In genomic region chr10:81323141-81323775, GRCm38 (mm10) we compare ENCODE assay signal across 26 mouse cellular contexts. TPM values are rescaled to one million over a fixed set of nuclear protein-coding genes. Genes with fewer than 3 reads are reported as not detected.
DNase-seq lines count a peak whose midpoint lies in the region; ATAC-seq and TF ChIP-seq lines count a peak whose summit lies in the region.
"Had no signal": no experiment of that assay in that cellular context is flagged by ENCODE, and none has a peak within 500 bp of the region (broad histone marks: within the 10 kb centered on the region; RNA-seq: fewer than 3 reads in every experiment).

No protein-coding gene starts in this region.

- peaks cover 62% of the 10 kb centered on the region for H3K4me1 ChIP-seq in erythroblast, embryonic 14.5 days (ENCODE audit: control insufficient read depth)
- peaks cover 64% of the 10 kb centered on the region for H3K4me1 ChIP-seq in liver, embryonic 12.5 days
- peaks cover 29% of the 10 kb centered on the region for H3K4me1 ChIP-seq in liver, postnatal 0 days (ENCODE audit: insufficient read depth)
- H3K4me1 ChIP-seq in neural tube, embryonic 14.5 days (ENCODE audit: control insufficient read depth, insufficient read depth, low read length) = peaks cover 19% of the 10 kb centered on the region

- no peak overlapping the region for H3K27ac ChIP-seq in liver, embryonic 12.5 days
- no peak overlapping the region for H3K27ac ChIP-seq in liver, postnatal 0 days (ENCODE audit: low read depth)
- no peak overlapping the region for H3K27ac ChIP-seq in neural tube, embryonic 14.5 days (ENCODE audit: low read depth, low read length)
- H3K27ac ChIP-seq: heart, adult 2 months; hindbrain, embryonic 12.5 days; kidney, postnatal 0 days; neural tube, embryonic 15.5 days; stomach, embryonic 15.5 days had no signal

- TF ChIP-seq CTCF in liver, postnatal 0 days (IDR thresholded peaks at IDR 0.05; ENCODE audit: low read depth) = no peak

- H3K4me2 ChIP-seq in liver, embryonic 12.5 days = peak overlapping the region; percentile 80; the same call in 1 of the 2 replicates
- H3K4me2 ChIP-seq in liver, postnatal 0 days (ENCODE audit: low read depth, low read length) = no peak overlapping the region
- no peak overlapping the region for H3K4me2 ChIP-seq in neural tube, embryonic 14.5 days (ENCODE audit: low read depth, low read length)
- H3K4me2 ChIP-seq: hindbrain, embryonic 12.5 days; neural tube, embryonic 15.5 days had no signal

- no peaks in the 10 kb centered on the region for H3K27me3 ChIP-seq in erythroblast, embryonic 14.5 days (ENCODE audit: control insufficient read depth)
- H3K27me3 ChIP-seq in liver, embryonic 12.5 days (replicated peaks) = no peaks in the 10 kb centered on the region
- H3K27me3 ChIP-seq in liver, postnatal 0 days (ENCODE audit: insufficient read depth, low read length) = no peaks in the 10 kb centered on the region
- H3K27me3 ChIP-seq in neural tube, embryonic 14.5 days (ENCODE audit: control insufficient read depth, insufficient read depth, low read length) = 0 out of 2 replicates have a peak, but pooled peaks cover 2% of the 10 kb centered on the region
- H3K27me3 ChIP-seq: CH12.LX; hindbrain, embryonic 12.5 days; neural tube, embryonic 15.5 days; stomach, embryonic 15.5 days had no signal

- H3K9me3 ChIP-seq in erythroblast, embryonic 14.5 days (ENCODE audit: control insufficient read depth, low read length) = no peaks in the 10 kb centered on the region
- H3K9me3 ChIP-seq in liver, embryonic 12.5 days (replicated peaks) = no peaks in the 10 kb centered on the region
- no peaks in the 10 kb centered on the region for H3K9me3 ChIP-seq in liver, postnatal 0 days (ENCODE audit: low read length)
- H3K9me3 ChIP-seq in neural tube, embryonic 14.5 days (ENCODE audit: control insufficient read depth, low read length) = no peaks in the 10 kb centered on the region
- H3K9me3 ChIP-seq: hindbrain, embryonic 12.5 days; neural tube, embryonic 15.5 days; stomach, embryonic 15.5 days had no signal

- H3K4me3 ChIP-seq in erythroblast, embryonic 14.5 days (replicated peaks) = peak overlapping the region; percentile 86
- 0 out of 2 replicates have a peak overlapping the region, but pooled peaks have one; percentile 96 for H3K4me3 ChIP-seq in liver, embryonic 12.5 days
- H3K4me3 ChIP-seq in liver, postnatal 0 days (ENCODE audit: low read depth, low read length) = no peak overlapping the region
- no peak overlapping the region for H3K4me3 ChIP-seq in neural tube, embryonic 14.5 days (ENCODE audit: low read depth, low read length)
- H3K4me3 ChIP-seq: heart, adult 2 months; neural tube, embryonic 15.5 days had no signal

- no peak for TF ChIP-seq EP300 in liver, postnatal 0 days (IDR thresholded peaks at IDR 0.05; ENCODE audit: low read depth)

- 93% methylated on average over 23 of the region's 23 CpGs for WGBS in liver, embryonic 12.5 days (ENCODE audit: insufficient replicate concordance)
- 93% methylated on average over 23 of the region's 23 CpGs for WGBS in liver, postnatal 0 days (ENCODE audit: insufficient replicate concordance)
- 95% methylated on average over 23 of the region's 23 CpGs for WGBS in neural tube, embryonic 14.5 days

- no peak for ATAC-seq in erythroblast, adult 5-6 weeks (replicated peaks; ENCODE audit: low FRiP score, poor library complexity, severe bottlenecking)
- no peak for ATAC-seq in liver, embryonic 12.5 days
- no peak for ATAC-seq in liver, postnatal 0 days
- no peak for ATAC-seq in neural tube, embryonic 14.5 days (ENCODE audit: low read depth)
- ATAC-seq: forebrain, postnatal 0 days; intestine, postnatal 0 days; midbrain, embryonic 16.5 days had no signal

- DNase-seq in liver, postnatal 0 days = no peak
- no peak for DNase-seq in neural tube, embryonic 10.5 days (ENCODE audit: extremely low spot score, low spot score)
- no peak for DNase-seq in layer of hippocampus, postnatal 25 days (ENCODE audit: extremely low spot score in 1 of 2, low spot score in 1 of 2)
- DNase-seq: adrenal gland, postnatal 25 days; B cell, adult 2 months; cerebellum, postnatal 36 days; embryo, embryonic 11 days; forebrain, postnatal 0 days; gastrocnemius, postnatal 25 days; heart, adult 2 months; left cerebral cortex, postnatal 4 days; lung, postnatal 10 days; right cerebral cortex, adult 18-20 months; thymus, adult 18-20 months had no signal

- no peak overlapping the region for H3K9ac ChIP-seq in liver, embryonic 12.5 days
- no peak overlapping the region for H3K9ac ChIP-seq in liver, postnatal 0 days (replicated peaks)
- H3K9ac ChIP-seq in neural tube, embryonic 14.5 days (replicated peaks; ENCODE audit: low read depth, low read length) = 0 out of 2 replicates have a peak overlapping the region, but pooled peaks have one; percentile 11
- H3K9ac ChIP-seq: forebrain, postnatal 0 days; neural tube, embryonic 15.5 days; stomach, embryonic 15.5 days had no signal

- H3K36me3 ChIP-seq in erythroblast, embryonic 14.5 days (ENCODE audit: control insufficient read depth) = peaks cover 72% of the 10 kb centered on the region
- peaks cover 62% of the 10 kb centered on the region for H3K36me3 ChIP-seq in liver, embryonic 12.5 days
- peaks cover 44% of the 10 kb centered on the region for H3K36me3 ChIP-seq in liver, postnatal 0 days (replicated peaks; ENCODE audit: insufficient read depth, low read length)
- H3K36me3 ChIP-seq in neural tube, embryonic 14.5 days (ENCODE audit: control insufficient read depth, insufficient read depth, low read length) = peaks cover 50% of the 10 kb centered on the region

RNA-seq across cellular contexts. Expression of gene Cactin, which starts 2.4 kb away (rescaled TPM):
- 13.2 and 13.3 TPM in 2 replicates for polyA plus RNA-seq in erythroblast, embryonic 14.5 days (2012)
- 5.6 and 6.1 TPM in 2 replicates for total RNA-seq in erythroblast, adult 5-6 weeks (2015; ENCODE audit: low replicate concordance)
- total RNA-seq in erythroblast, adult 5-6 weeks (2017; ENCODE audit: low replicate concordance) = 18.0 and 27.7 TPM in 2 replicates
- 52.9 and 55.1 TPM in 2 replicates for polyA plus RNA-seq in liver, embryonic 12.5 days (2016; fragmentation: Nextera tagmentation; extraction: Ambion mirVana)
- polyA plus RNA-seq in liver, postnatal 0 days (2015; fragmentation: Nextera tagmentation; extraction: Ambion mirVana) = 12.4 and 12.9 TPM in 2 replicates
- 14.3 and 18.7 TPM in 2 replicates for polyA plus RNA-seq in neural tube, embryonic 14.5 days (2014; fragmentation: Nextera tagmentation; extraction: Ambion mirVana)
- total RNA-seq in layer of hippocampus, postnatal 25 days (2021) = 10 to 100 TPM; 28.1 to 30.0 TPM

RNA-seq across cellular contexts. Expression of gene Tbxa2r, which starts 5.3 kb away (rescaled TPM):
- 0.04 TPM in 1 of 2 replicates, not detected in the other for polyA plus RNA-seq in erythroblast, embryonic 14.5 days (2012)
- total RNA-seq in erythroblast, adult 5-6 weeks (2015; ENCODE audit: low replicate concordance) = not detected in 2 replicates
- total RNA-seq in erythroblast, adult 5-6 weeks (2017; ENCODE audit: low replicate concordance) = not detected in 2 replicates
- polyA plus RNA-seq in liver, embryonic 12.5 days (2016; fragmentation: Nextera tagmentation; extraction: Ambion mirVana) = 6.7 and 7.0 TPM in 2 replicates
- polyA plus RNA-seq in liver, postnatal 0 days (2015; fragmentation: Nextera tagmentation; extraction: Ambion mirVana) = 5.2 and 5.4 TPM in 2 replicates
- polyA plus RNA-seq in neural tube, embryonic 14.5 days (2014; fragmentation: Nextera tagmentation; extraction: Ambion mirVana) = 1.9 and 4.6 TPM in 2 replicates
- total RNA-seq in layer of hippocampus, postnatal 25 days (2021) = 1 to 10 TPM; 1.1 to 1.5 TPM

RNA-seq across cellular contexts. Expression of gene Gipc3, which starts 19.8 kb away (rescaled TPM):
- polyA plus RNA-seq in erythroblast, embryonic 14.5 days (2012) = 0.01 TPM in 1 of 2 replicates, not detected in the other
- total RNA-seq in erythroblast, adult 5-6 weeks (2015; ENCODE audit: low replicate concordance) = not detected in 2 replicates
- total RNA-seq in erythroblast, adult 5-6 weeks (2017; ENCODE audit: low replicate concordance) = not detected in 2 replicates
- polyA plus RNA-seq in liver, embryonic 12.5 days (2016; fragmentation: Nextera tagmentation; extraction: Ambion mirVana) = 0.04 TPM in 1 of 2 replicates, not detected in the other
- polyA plus RNA-seq in liver, postnatal 0 days (2015; fragmentation: Nextera tagmentation; extraction: Ambion mirVana) = 0.02 and 0.08 TPM in 2 replicates
- 0.05 and 0.08 TPM in 2 replicates for polyA plus RNA-seq in neural tube, embryonic 14.5 days (2014; fragmentation: Nextera tagmentation; extraction: Ambion mirVana)
- 1 to 10 TPM; 1.6 to 1.9 TPM for total RNA-seq in layer of hippocampus, postnatal 25 days (2021)
- total RNA-seq: forebrain, postnatal 0 days had no signal
- polyA plus RNA-seq: forebrain, postnatal 0 days; hindbrain, embryonic 12.5 days; liver, embryonic 16.5 days; midbrain, embryonic 16.5 days; neural tube, embryonic 15.5 days had no signal

RNA-seq across cellular contexts. Expression of gene Hmg20b, which starts 27.0 kb away (rescaled TPM):
- polyA plus RNA-seq in erythroblast, embryonic 14.5 days (2012) = 52.7 and 55.8 TPM in 2 replicates
- 9.2 and 14.6 TPM in 2 replicates for total RNA-seq in erythroblast, adult 5-6 weeks (2015; ENCODE audit: low replicate concordance)
- total RNA-seq in erythroblast, adult 5-6 weeks (2017; ENCODE audit: low replicate concordance) = 14.1 and 30.2 TPM in 2 replicates
- polyA plus RNA-seq in liver, embryonic 12.5 days (2016; fragmentation: Nextera tagmentation; extraction: Ambion mirVana) = 39.9 and 47.1 TPM in 2 replicates
- polyA plus RNA-seq in liver, postnatal 0 days (2015; fragmentation: Nextera tagmentation; extraction: Ambion mirVana) = 26.4 and 27.1 TPM in 2 replicates
- 29.9 and 38.0 TPM in 2 replicates for polyA plus RNA-seq in neural tube, embryonic 14.5 days (2014; fragmentation: Nextera tagmentation; extraction: Ambion mirVana)
- 10 to 100 TPM; 31.3 to 31.6 TPM for total RNA-seq in layer of hippocampus, postnatal 25 days (2021)

RNA-seq across cellular contexts. Expression of gene Pip5k1c, which starts 30.5 kb away (rescaled TPM):
- 4.0 and 4.5 TPM in 2 replicates for polyA plus RNA-seq in erythroblast, embryonic 14.5 days (2012)
- 9.6 and 11.3 TPM in 2 replicates for total RNA-seq in erythroblast, adult 5-6 weeks (2015; ENCODE audit: low replicate concordance)
- total RNA-seq in erythroblast, adult 5-6 weeks (2017; ENCODE audit: low replicate concordance) = 10.8 and 11.3 TPM in 2 replicates
- polyA plus RNA-seq in liver, embryonic 12.5 days (2016; fragmentation: Nextera tagmentation; extraction: Ambion mirVana) = 27.8 and 29.0 TPM in 2 replicates
- polyA plus RNA-seq in liver, postnatal 0 days (2015; fragmentation: Nextera tagmentation; extraction: Ambion mirVana) = 8.8 and 9.7 TPM in 2 replicates
- 133 and 140 TPM in 2 replicates for polyA plus RNA-seq in neural tube, embryonic 14.5 days (2014; fragmentation: Nextera tagmentation; extraction: Ambion mirVana)
- 100 to 1,000 TPM; 306 to 318 TPM for total RNA-seq in layer of hippocampus, postnatal 25 days (2021)

Comparison
In these comparisons a context has a peak if more than half of its experiments do, and no peak if none do; other contexts are left out.
1. H3K4me3 ChIP-seq: peak in erythroblast, embryonic 14.5 days (single experiment) and liver, embryonic 12.5 days (single experiment); none in liver, postnatal 0 days (single experiment) and neural tube, embryonic 14.5 days (single experiment).